Mouse (Mus musculus): ENCODE data around the gene Angptl6. TPM values are rescaled to one million over a fixed set of nuclear protein-coding genes. Genes with fewer than 3 reads are reported as not detected.

The Angptl6 gene
- 3.5 and 3.7 TPM in 2 replicates for polyA plus RNA-seq (2016; fragmentation: Nextera tagmentation; extraction: Ambion mirVana)

- H3K4me3 ChIP-seq, result peak within 1 kb of the TSS; percentile 36
- no peaks in the 10 kb centered on the region for H3K9me3 ChIP-seq
- H3K27me3 ChIP-seq, result no peaks in the 10 kb centered on the region
- WGBS, result 93% methylated on average over 13 of the region's 13 CpGs
- H3K9ac ChIP-seq, result peak within 1 kb of the TSS; percentile 56
- ATAC-seq (ENCODE audit: insufficient number of reproducible peaks, insufficient read depth, low FRiP score, low TSS enrichment), result no peak
- peak within 1 kb of the TSS; percentile 49 for H3K4me2 ChIP-seq (replicated peaks)
- H3K36me3 ChIP-seq, result no peaks in the 10 kb centered on the region
- H3K4me1 ChIP-seq, result no peaks in the 10 kb centered on the region
- H3K27ac ChIP-seq, result peak within 1 kb of the TSS; percentile 81
Measured at GRCm38 (mm10) chr9:20879097-20879792, at the start of gene Angptl6. Gene Angptl6 (minus strand): TSS chr9:20879727.

- peaks cover 97% of the 10 kb centered on the region for H3K36me3 ChIP-seq
Measured at GRCm38 (mm10) chr9:20923258-20923657, 43.7 kb upstream of the Angptl6 start.

GRCm38 (mm10) chr9:20916160-20916559 is 36.6 kb upstream of the Angptl6 start:
- H3K27me3 ChIP-seq, result no peaks in the 10 kb centered on the region
- no peaks in the 10 kb centered on the region for H3K9me3 ChIP-seq
- peaks cover 99% of the 10 kb centered on the region for H3K36me3 ChIP-seq
- ATAC-seq (ENCODE audit: insufficient number of reproducible peaks, insufficient read depth, low FRiP score, low TSS enrichment), result no peak
- no peaks in the 10 kb centered on the region for H3K4me1 ChIP-seq
- no peak overlapping the region for H3K27ac ChIP-seq
- 84% methylated on average over 4 of the region's 4 CpGs for WGBS
- no peak overlapping the region for H3K4me3 ChIP-seq
- no peak overlapping the region for H3K9ac ChIP-seq
- H3K4me2 ChIP-seq (replicated peaks), result no peak overlapping the region

More at GRCm38 (mm10) chr9:20923258-20923657, 43.7 kb upstream of the Angptl6 start:
- no peak overlapping the region for H3K9ac ChIP-seq
- H3K27ac ChIP-seq, result no peak overlapping the region
- no peaks in the 10 kb centered on the region for H3K27me3 ChIP-seq
- H3K4me3 ChIP-seq, result no peak overlapping the region
- WGBS, result 91% methylated on average over 3 of the region's 3 CpGs
- no peaks in the 10 kb centered on the region for H3K9me3 ChIP-seq
- no peak for ATAC-seq (ENCODE audit: insufficient number of reproducible peaks, insufficient read depth, low FRiP score, low TSS enrichment)
- H3K4me2 ChIP-seq (replicated peaks), result no peak overlapping the region
- H3K4me1 ChIP-seq, result no peaks in the 10 kb centered on the region

- ATAC-seq (ENCODE audit: insufficient number of reproducible peaks, insufficient read depth, low FRiP score, low TSS enrichment), result no peak
- no peak overlapping the region for H3K4me2 ChIP-seq (replicated peaks)
- H3K27me3 ChIP-seq, result no peaks in the 10 kb centered on the region
- H3K9me3 ChIP-seq, result no peaks in the 10 kb centered on the region
- peaks cover 99% of the 10 kb centered on the region for H3K36me3 ChIP-seq
- no peak overlapping the region for H3K4me3 ChIP-seq
- WGBS, result 94% methylated on average over 9 of the region's 9 CpGs
- no peak overlapping the region for H3K27ac ChIP-seq
- no peak overlapping the region for H3K9ac ChIP-seq
- H3K4me1 ChIP-seq, result no peaks in the 10 kb centered on the region
Measured at GRCm38 (mm10) chr9:20909948-20910347, 30.4 kb upstream of the Angptl6 start.

GRCm38 (mm10) chr9:20902174-20902491 is 22.6 kb upstream of the Angptl6 start:
- no peaks in the 10 kb centered on the region for H3K27me3 ChIP-seq
- no peaks in the 10 kb centered on the region for H3K9me3 ChIP-seq
- ATAC-seq (ENCODE audit: insufficient number of reproducible peaks, insufficient read depth, low FRiP score, low TSS enrichment), result no peak
- H3K9ac ChIP-seq, result 0 out of 2 replicates have a peak overlapping the region, but pooled peaks have one; percentile 7
- H3K27ac ChIP-seq, result no peak overlapping the region
- 40% methylated on average over 6 of the region's 6 CpGs for WGBS
- no peak overlapping the region for H3K4me2 ChIP-seq (replicated peaks)
- H3K36me3 ChIP-seq, result peaks cover 32% of the 10 kb centered on the region
- H3K4me3 ChIP-seq, result no peak overlapping the region
- peaks cover 8% of the 10 kb centered on the region for H3K4me1 ChIP-seq

DNA sequence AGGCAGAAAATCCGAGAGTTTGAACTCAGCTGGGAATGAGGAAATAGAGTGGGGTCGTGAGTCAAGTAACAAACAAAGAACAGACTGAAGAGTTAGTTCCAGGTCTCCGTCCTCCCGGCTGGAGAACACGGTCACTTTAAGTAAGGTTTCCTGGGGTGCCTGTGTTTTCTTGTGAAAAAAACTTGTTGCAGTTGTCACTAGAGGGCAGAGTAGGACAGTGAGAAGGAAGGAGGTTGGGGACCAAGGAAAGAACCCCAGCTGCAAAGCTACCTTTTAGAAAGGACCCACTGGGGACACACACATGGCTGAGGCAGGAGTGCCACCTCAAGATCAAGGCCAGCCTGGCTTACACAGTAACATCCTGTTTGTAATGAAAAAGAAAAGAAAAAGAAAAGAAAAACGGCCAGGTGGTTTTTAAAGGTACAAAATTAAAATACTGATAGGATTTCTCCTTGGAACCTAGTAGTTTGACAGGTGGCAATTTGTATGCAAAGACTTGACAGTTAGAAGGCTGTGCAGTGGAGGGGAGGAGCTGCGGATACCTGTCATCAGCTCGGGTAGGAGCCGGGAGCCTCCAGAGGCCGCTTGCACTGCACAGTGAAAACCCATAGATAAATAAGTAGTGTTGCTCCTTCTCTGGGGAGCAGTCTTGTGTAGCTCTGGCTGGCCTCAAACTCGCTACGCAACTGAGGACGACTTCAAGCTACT is 22.1 kb upstream of the Angptl6 start:
- Histone ChIP-seq H3K9ac (0 out of 2 replicates have a peak overlapping the region, but pooled peaks have one; percentile 7), H3K36me3 (peaks cover 27% of the 10 kb centered on the region)
- 17% methylated on average over 13 of the region's 13 CpGs for WGBS

DNA sequence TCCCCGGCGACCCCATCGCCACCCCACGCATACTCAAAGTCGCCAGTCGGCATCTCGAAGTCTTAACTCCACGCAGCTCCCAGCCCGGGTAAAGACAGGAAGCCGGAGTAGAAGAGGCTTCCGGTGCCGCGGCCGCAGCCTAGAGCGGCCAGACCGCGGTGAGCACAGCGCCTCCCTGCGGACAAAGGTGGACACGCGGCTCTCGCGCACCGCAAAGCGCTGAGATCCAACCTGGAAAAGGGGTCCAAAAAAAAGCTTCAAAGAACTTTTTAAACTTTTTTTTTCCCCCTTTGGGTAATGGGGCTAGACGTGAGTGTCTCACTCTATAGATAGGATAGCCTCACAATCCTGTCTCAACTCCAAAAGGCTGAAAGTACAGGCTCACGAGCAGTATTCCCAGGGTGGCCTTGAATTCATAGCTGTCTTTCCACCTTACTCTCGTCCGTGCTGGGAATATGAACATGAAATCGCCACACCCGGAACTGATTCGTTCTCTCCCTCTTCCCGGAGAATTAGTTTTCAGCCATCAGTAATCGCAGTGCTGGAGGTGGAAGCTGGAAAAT is 19.1 kb upstream of the Angptl6 start, which contains the start of gene Eif3g:
Eif3g (minus strand) TSS at position 113 of the 563 bp plus-strand sequence.
- 4% methylated on average over 34 of the region's 34 CpGs for WGBS
- H3K27me3 ChIP-seq, result no peaks in the 10 kb centered on the region

More for the DNA sequence above, 22.1 kb upstream of the Angptl6 start:
- no peak for ATAC-seq (ENCODE audit: insufficient number of reproducible peaks, insufficient read depth, low FRiP score, low TSS enrichment)
- Histone ChIP-seq H3K4me1 (peaks cover 13% of the 10 kb centered on the region), H3K9me3 (no peaks in the 10 kb centered on the region), H3K4me2 (replicated peaks) (no peak overlapping the region), H3K4me3 (no peak overlapping the region), H3K27ac (no peak overlapping the region), H3K27me3 (no peaks in the 10 kb centered on the region)

DNA sequence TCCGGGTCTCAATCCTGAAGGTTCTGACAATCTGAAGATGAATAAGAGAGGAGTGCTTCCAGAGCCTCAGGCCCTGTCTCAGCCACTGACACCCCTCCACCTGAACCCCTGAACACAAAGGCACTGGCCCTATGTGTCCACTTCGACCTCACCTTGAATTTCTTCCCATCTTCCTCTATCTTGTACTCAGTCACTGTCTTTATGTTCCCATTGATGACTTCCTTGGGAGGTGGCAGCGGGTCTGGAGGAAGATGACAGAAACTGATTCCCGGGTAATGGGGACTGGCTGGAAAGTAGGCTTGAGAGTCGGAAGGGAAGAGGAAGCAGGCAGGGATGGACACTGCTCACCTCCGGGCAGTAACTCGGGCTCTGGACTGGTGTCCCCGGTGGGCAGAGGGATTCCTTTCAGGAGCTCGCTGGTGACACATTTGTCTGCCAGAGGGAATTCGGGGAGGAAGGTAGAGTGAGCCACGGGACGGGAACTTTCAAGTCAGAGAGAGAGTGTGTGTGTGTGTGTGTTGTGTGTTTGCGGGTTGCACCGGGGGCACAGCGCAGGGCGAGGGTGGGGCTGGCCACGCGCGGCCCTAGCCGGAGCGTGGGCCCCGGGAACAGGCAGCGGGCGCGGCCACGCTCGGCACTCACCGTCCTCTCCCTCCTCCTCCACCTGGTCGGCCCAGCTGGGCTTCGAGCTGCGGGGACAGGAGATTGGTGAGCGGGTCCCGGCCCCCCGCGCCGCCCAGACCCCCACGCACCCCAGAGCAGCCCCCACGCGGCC is 18.4 kb upstream of the Angptl6 start:
- H3K9me3 ChIP-seq, result no peaks in the 10 kb centered on the region
- H3K4me1 ChIP-seq, result peaks cover 13% of the 10 kb centered on the region
- WGBS, result 5% methylated on average over 31 of the region's 39 CpGs
- peak overlapping the region; percentile 97 for H3K4me3 ChIP-seq
- ATAC-seq (ENCODE audit: insufficient number of reproducible peaks, insufficient read depth, low FRiP score, low TSS enrichment), result peak; percentile 22; the same call in 1 of the 2 replicates
- H3K27me3 ChIP-seq, result no peaks in the 10 kb centered on the region
- peak overlapping the region; percentile 47; the same call in 1 of the 2 replicates for H3K27ac ChIP-seq
- H3K4me2 ChIP-seq (replicated peaks), result peak overlapping the region; percentile 96
- peaks cover 34% of the 10 kb centered on the region for H3K36me3 ChIP-seq
- H3K9ac ChIP-seq, result peak overlapping the region; percentile 96

More for the DNA sequence above, 19.1 kb upstream of the Angptl6 start, which contains the start of gene Eif3g:
- Histone ChIP-seq H3K4me3 (peak within 1 kb of the TSS; percentile 97), H3K27ac (peak within 1 kb of the TSS; percentile 47; the same call in 1 of the 2 replicates), H3K4me2 (replicated peaks) (peak within 1 kb of the TSS; percentile 96), H3K9ac (peak within 1 kb of the TSS; percentile 96), H3K4me1 (peaks cover 13% of the 10 kb centered on the region), H3K9me3 (no peaks in the 10 kb centered on the region), H3K36me3 (peaks cover 29% of the 10 kb centered on the region)
- peak; percentile 80 for ATAC-seq (ENCODE audit: insufficient number of reproducible peaks, insufficient read depth, low FRiP score, low TSS enrichment)

DNA sequence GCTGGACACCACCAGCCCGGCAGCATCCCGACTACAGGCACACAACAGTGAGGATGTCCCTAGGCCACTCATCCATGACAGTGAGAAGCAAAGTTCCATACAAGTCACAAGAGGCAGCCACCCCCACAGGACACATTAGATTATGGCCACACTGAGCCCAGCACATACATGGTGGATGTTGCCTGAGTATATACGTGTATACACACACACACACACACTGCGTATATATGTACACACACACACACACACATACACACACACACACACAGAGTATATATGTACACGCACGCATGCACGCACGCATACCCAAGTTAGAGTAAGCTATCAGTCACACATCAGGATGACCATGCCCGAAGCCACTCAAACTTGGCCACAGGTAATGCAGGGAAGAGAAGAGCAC is 15.9 kb upstream of the Angptl6 start:
- peaks cover 60% of the 10 kb centered on the region for H3K36me3 ChIP-seq
- no peak overlapping the region for H3K27ac ChIP-seq
- no peak overlapping the region for H3K4me2 ChIP-seq (replicated peaks)
- peaks cover 13% of the 10 kb centered on the region for H3K4me1 ChIP-seq
- H3K27me3 ChIP-seq, result no peaks in the 10 kb centered on the region
- 92% methylated on average over 9 of the region's 9 CpGs for WGBS
- no peak overlapping the region for H3K4me3 ChIP-seq
- no peak for ATAC-seq (ENCODE audit: insufficient number of reproducible peaks, insufficient read depth, low FRiP score, low TSS enrichment)
- H3K9ac ChIP-seq, result no peak overlapping the region
- H3K9me3 ChIP-seq, result no peaks in the 10 kb centered on the region

DNA sequence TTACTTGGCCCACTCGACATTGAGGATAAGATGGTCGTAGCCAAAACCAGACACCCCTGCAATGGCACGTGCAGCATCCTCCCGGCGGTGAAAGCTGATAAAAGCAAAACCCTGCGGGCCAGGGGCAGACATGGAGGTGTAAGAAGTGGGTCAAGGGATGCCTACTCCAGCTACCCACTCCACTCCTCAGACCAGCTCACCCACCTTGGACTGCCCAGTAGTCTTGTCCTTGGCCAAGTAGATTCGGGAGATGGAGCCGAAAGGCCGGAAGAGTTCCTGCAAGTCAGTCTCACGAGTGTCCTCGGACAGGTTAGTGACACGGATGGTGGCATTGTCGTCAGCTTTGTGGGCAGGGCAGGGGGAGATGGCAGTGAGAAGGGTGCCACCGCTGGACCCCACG is 15.1 kb upstream of the Angptl6 start:
- H3K27me3 ChIP-seq, result no peaks in the 10 kb centered on the region
- WGBS, result 91% methylated on average over 15 of the region's 15 CpGs
- H3K4me3 ChIP-seq, result no peak overlapping the region
- H3K4me2 ChIP-seq (replicated peaks), result no peak overlapping the region
- H3K27ac ChIP-seq, result no peak overlapping the region
- ATAC-seq (ENCODE audit: insufficient number of reproducible peaks, insufficient read depth, low FRiP score, low TSS enrichment), result no peak
- peaks cover 67% of the 10 kb centered on the region for H3K36me3 ChIP-seq
- no peak overlapping the region for H3K9ac ChIP-seq
- H3K9me3 ChIP-seq, result no peaks in the 10 kb centered on the region
- peaks cover 14% of the 10 kb centered on the region for H3K4me1 ChIP-seq
